Mouse (Mus musculus) left cerebral cortex, postnatal 4 days (tissue): ENCODE measurements at regions not wholly inside any gene's neighbourhood (a gene's known extent, or its start where the extent isn't known, plus 50 kb on each side); places are given as distances from the start of the nearest gene placed in this dataset.
"Not testable (repeated sequence)": the region's sequence is repeated elsewhere in the genome, so short reads cannot be mapped to it uniquely, and the experiment has no call there.

Source experiments
- DNase-seq: peaks from one replicate; pipeline ENCODE4 v3.0.0-alpha.2; 2022
- intact Hi-C: fragments of 180-260 bp; cut with DNase I; formaldehyde crosslinking; loops from one replicate; pipeline ENCODE4 v1.15.1; 2025

DNA sequence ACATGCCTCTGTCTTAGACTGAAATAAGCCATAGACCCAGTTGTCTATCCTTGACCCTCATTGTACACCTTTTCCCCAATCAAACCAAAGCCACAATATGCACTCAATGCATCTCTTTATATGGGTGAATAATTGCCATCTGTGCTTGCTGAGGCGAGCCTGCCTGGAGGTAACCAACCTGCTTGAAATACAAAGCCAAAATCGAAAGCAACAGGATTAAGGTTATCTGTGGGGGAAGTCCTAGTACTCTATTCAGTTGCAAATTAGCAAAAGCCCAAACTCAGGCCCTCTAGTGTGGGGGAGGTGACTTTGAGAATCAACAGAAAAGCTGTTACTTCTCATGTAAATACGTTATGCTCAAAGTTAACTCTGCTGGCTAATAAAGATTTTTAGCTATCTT lies 246.2 kb upstream of the Fundc1 start:
- intact Hi-C loops = no loop called here
- no peak for DNase-seq

DNA sequence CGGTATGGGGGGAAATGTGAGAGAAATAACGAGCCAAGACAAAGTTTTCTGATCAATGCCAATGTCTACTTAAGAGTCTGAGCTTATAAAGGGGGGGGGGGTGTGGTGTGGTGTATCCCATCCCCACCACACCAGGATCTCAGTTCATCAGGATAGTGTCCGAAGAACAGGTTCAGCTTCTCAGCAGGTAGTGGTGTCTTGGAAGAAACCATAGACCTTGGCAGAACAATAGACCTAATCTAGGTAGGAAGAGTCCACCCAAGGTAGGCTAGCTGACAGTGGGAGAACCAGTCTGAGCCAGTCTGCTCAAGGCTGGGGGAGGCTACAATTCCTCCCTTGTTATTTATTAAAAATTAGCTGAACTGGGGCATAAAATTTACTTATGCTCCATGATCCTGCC lies 245.5 kb upstream of the Fundc1 start:
- intact Hi-C loops = no loop called here

DNA sequence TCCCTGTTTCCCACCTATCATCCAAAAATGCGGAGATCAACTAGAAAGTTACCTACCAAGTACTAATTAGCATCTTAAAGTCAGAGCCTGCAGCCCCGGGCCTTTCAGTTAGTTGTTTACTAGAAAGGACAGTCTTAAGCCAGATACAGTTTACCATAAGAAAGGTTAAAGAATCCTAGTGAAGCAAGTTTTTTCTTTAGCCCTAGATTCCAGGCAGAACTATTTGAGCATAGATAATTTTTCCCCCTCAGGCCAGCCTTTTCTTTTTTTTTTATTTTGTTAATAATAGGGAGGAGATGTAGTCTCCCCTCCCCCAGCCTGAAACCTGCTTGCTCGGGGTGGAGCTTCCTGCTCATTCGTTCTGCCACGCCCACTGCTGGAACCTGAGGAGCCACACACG lies 215.9 kb upstream of the Fundc1 start:
- intact Hi-C loops, DNase-seq: not testable (repeated sequence)

More for the DNA sequence above, 245.5 kb upstream of the Fundc1 start:
- no peak for DNase-seq

DNA sequence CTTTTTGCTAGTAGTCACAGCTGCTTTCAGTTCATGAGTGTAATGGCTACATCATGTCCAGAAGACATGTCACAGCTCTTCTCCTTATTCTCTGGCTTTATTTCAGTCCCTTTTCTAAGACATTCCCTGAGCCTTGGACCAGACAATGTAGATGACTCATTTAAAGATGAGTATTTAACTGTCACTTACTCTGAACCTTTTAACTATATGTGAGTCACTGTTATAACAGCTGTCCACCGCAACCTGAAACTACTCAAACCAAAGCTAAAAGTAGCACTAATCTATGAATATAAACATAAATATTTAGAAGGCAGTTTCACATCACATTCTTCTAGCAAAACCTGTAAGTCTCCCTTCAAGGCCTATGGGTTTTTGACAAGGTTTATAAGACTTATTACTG lies 203.8 kb upstream of the Fundc1 start:
- intact Hi-C loops = loop anchor here (10.0 kb wide), 1 partner anchor 59 kb away; no protein-coding TSS in a partner anchor
- DNase-seq = no peak

DNA sequence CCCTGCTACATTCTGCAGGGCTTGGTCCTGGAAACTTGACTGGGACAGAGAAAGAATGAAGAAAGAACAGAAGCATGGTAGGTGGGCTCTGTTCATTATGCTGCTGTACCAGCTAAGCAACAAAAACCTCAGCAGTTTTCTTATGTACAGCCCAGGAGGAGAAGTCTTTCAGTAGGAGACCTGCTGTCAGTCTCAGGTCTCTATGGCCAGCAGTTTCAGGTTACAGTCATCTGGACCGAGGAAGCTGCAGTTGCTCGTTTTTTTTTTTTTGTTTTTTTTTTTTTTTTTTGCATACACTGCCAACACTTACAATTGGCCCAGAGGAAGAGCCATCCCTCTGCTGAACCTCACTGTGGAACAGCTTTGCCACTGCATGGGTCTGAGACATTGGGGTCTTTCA lies 180.7 kb upstream of the Fundc1 start:
- intact Hi-C loops = no loop called here
- no peak for DNase-seq

DNA sequence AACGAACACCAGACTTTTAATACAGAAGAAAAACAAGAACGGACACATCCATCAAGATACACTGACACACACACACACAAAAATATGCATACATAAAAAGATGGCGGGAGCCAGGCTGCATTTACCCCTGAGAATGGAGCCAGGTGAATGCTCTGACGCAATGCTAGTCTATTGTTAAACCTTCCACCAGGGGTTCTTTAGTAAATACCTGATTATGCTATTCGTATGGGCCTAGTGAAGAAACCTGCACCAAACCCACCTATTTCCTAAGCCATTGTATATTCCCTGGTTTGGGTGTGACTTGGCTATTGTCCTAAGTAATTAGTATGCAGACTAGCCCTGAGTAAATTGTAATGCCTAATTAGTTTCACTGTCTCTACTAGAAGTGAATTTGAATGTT lies 179.3 kb upstream of the Fundc1 start:
- DNase-seq = no peak
- intact Hi-C loops = no loop called here

DNA sequence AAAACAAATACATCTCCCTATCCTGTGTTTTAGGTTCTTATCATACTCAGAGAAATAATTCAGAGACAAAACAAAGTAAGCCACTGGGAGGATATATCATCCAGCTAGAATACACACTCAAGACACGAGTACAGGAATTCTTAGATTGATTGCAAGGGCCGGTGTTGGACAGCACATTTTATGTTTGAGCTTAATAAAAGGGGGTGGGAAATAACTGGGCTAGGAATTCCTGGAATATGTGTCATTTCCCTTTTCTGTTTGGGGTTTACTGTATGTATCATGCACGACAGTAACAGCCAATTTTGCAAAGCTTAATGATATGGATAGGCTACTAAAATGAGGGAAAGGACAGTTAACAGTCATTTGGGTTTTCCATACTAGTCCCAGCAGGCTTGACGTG lies 158.1 kb upstream of the Fundc1 start:
- intact Hi-C loops = no loop called here
- DNase-seq = no peak

DNA sequence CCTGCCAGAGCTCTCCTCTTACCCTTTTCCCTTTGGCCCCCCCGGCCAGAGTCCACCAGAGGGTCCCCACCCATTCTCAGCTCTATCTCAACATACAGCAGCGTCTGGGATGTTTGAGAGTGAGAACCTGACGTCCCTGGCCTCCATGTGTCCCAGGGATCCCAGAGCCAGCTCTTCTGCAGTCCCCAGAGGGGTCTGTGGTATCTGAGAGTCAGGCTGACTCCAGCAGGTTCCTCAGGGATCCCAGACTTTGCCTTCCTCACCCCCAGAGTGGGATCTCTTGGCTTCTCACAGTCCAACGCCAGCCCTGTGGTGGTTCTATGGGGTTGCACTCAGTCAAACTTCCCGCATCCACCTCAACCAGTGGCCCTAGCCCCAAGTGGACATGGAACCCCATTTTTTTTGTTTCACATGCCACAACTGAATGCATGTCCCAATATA lies 153.7 kb upstream of the Fundc1 start:
- intact Hi-C loops = no loop called here
- DNase-seq = no peak

DNA sequence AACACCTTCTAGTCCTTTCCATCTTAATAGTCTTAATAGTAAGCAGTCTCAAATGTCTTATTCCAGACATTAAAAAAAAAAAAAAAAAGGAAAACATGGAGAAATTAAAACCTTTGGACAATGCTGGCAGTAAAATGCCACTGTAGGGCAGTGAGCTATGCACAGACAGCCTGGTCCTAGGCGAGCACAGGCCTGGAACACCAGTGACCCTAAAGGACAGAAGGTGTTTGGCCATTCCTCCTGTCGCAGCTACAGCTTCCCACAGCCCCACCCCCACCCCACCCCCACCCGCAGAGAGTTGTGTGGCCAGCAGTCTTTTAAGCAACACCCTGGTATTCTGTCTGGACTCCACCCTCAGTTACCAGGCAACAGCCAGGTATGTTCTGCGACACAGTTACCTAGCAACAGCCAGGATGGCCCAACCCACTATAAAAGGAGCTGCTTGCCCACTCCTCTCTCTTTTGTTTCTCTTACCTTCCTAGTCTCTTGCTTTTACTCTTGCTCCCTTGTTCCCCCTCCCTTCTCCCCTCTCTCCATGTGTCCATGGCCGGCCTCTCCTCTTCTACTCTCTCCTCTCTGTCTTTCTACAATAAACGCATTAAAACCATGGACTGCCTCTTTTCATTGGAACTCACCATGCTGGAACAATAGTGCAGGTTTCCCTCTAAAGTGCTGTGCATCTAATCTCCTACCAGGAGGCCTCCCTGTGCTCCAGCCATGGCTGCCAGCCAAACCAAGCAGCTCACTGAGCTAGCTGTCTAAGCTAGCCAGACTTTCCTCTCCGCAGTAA lies 153.1 kb upstream of the Fundc1 start:
- DNase-seq = peak; percentile 5
- intact Hi-C loops = no loop called here

DNA sequence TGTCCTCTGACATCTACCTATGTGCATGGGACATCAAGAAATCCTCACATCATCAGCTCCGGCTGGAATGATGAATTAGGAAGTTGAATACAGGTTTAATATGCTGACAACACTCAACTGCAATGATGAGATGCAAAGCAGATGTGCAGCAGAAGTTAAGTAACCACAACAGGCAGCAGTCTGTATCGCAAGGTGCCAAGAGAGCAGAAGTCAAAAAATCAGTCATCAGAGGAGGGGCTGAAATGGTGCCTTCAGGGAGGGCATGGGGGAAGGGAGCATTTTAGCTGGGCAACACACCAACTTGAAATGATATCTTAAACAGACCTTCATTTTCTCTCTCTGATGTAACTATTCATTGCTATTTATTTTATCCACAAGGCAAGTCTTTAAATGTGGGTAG lies 152.3 kb upstream of the Fundc1 start:
- DNase-seq = no peak
- intact Hi-C loops = no loop called here

DNA sequence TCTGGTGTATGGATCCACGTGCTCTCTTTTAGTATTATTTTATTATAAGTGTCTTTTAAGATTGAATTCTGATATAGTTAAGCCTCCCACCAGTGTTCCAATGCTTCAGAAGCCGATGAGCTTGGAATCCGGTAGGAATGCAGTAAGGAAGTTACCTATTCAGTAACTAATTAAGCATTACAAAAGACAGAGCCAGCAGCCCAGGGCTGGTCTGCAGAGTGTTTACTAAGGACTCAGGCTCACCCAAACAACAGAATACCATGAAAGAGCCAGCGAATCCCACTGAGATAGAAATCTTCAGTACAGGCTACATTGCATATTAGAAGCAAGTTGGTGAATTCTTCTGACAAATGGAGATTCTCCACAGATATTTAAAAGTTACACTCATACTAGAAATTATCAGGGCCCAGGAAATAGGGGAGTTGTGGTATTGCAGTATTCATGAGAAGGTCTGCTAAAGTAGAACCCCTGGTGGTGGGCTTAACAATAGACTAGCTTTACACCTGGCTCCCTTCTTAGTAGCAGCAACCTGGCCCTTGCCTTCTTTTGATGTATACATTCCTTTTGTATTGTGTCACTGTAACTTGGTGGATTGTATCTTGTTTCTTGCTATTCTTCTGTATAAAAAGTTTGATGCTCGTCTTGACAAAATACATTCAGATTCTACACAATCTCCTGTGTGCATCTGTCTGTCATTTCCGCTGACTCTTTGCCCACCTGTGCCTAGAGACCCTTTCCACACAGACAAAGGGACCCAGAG lies 149.9 kb upstream of the Fundc1 start:
- DNase-seq, intact Hi-C loops: not testable (repeated sequence)

DNA sequence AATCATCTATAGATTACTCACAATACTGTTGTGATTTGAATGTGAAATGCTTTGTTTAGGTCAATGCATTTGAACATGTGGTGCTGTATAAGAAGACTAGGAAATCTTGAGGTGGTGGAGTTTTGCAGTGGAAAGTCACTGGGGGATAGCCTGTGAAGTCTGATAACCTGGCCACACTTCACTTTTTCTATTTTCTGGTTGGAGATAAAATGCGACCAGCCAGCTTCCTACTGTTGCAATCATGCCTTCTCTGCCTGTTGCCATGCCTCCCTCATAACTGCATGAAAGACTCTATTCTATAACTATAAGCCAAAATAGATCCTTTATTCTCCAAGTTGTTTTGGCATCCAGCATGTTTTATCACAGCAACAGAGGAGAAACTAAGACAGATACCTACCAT lies 142.4 kb upstream of the Fundc1 start:
- intact Hi-C loops = no loop called here
- no peak for DNase-seq

DNA sequence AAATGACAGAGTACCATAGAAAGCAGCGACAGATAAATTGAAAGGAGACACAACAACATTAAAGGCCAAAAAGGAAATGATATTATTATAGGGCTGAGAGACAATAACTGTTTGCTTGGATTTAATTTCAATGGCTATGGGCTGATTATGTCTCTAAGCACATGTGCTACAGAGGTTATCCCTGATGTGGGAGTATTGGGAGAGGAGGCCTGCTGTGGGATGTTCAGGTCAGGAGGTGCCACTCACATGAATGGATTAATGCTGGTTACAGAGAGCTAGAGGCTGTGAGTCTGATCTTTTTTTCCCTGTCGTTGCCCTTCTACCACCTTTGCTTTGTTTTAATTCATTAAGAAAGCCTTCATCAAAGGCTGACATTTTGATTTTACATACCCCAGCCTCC lies 140.8 kb upstream of the Fundc1 start:
- intact Hi-C loops = no loop called here
- no peak for DNase-seq

DNA sequence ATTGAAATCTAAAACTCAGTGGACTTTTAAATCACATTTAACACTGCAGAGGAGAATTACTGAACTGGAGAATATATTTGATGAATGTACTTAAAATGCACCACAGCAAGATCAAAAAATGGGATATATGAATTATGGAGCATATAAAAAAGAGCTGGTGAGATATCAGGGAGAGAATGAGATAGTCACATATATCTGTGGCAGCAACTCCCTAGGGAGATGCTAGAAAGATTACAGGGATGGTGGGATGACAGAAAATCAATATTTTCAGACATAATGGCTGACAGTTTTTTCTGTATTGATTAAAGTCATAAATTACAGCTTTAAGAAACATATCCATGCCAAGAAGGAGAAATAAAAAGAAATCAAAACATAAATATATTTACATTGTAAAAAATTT lies 140.3 kb upstream of the Fundc1 start:
- intact Hi-C loops = no loop called here
- DNase-seq = no peak
